Mouse (Mus musculus) midbrain, embryonic 11.5 days (tissue): ENCODE results near the gene Ndufb6. TPM values are rescaled to one million over a fixed set of nuclear protein-coding genes. Genes with fewer than 3 reads are reported as not detected.

Experiments
- ATAC-seq: fragments of 200-750 bp; cut with Nextera tagmentation; 2 replicates; pipeline ENCODE4 v1.8.0; 2017; ENCODE audit warnings: moderate TSS enrichment, moderate library complexity; ENCODE audit not compliant: low FRiP score
- DNase-seq: peaks from one replicate; pipeline ENCODE4 v3.0.0; 2015; ENCODE audit warnings: low spot score; ENCODE audit errors: missing footprints
- H3K27ac ChIP-seq: fragments of 300-500 bp; sonication (generic); 2 replicates; pipeline ENCODE4 v1.5.1; 2014; ENCODE audit warnings: low read depth, low read length
- H3K27me3 ChIP-seq: fragments of 300-500 bp; sonication (generic); 2 replicates; pipeline ENCODE4 v1.6.1; 2014; ENCODE audit warnings: mild to moderate bottlenecking, low read length, moderate library complexity, mixed read lengths; ENCODE audit not compliant: control insufficient read depth, insufficient read depth
- H3K36me3 ChIP-seq: fragments of 300-500 bp; sonication (generic); 2 replicates; pipeline ENCODE4 v1.6.1; 2014; ENCODE audit warnings: mild to moderate bottlenecking, low read length, moderate library complexity, mixed read lengths; ENCODE audit not compliant: control insufficient read depth, insufficient read depth
- H3K4me1 ChIP-seq: fragments of 300-500 bp; sonication (generic); 2 replicates; pipeline ENCODE4 v1.6.1; 2014; ENCODE audit warnings: low read length; ENCODE audit not compliant: control insufficient read depth, insufficient read depth
- H3K4me2 ChIP-seq: fragments of 300-500 bp; sonication (generic); 2 replicates; pipeline ENCODE4 v1.6.1; 2014; ENCODE audit warnings: mild to moderate bottlenecking, moderate library complexity
- H3K4me3 ChIP-seq: fragments of 300-500 bp; sonication (generic); 2 replicates; pipeline ENCODE4 v1.5.1; 2014; ENCODE audit warnings: low read depth, low read length
- H3K9ac ChIP-seq: fragments of 300-500 bp; sonication (generic); 2 replicates; pipeline ENCODE4 v1.6.1; 2014; ENCODE audit warnings: low read length
- H3K9me3 ChIP-seq: fragments of 300-500 bp; sonication (generic); 2 replicates; pipeline ENCODE4 v1.6.1; 2016; ENCODE audit warnings: low read length; ENCODE audit not compliant: control insufficient read depth
- WGBS: fragments of 180-500 bp; shearing (Covaris S2); extraction: QIAGEN DNeasy Blood & Tissue Kit; methylation state at CpG from one replicate; pipeline ENCODE4 v1.1.7; 2014; 5-methylcytosine and 5-hydroxymethylcytosine counted together
- polyA plus RNA-seq: library from polyadenylated mRNA; unstranded; fragments of >200 nt; fragmentation: Nextera tagmentation; extraction: Ambion mirVana; gene quantifications from 2 replicates; pipeline ENCODE4 v1.2.1, GENCODE M21; 2014

Ndufb6 gene
- polyA plus RNA-seq, 1 experiment from 2014 or later, result 289 TPM

DNA sequence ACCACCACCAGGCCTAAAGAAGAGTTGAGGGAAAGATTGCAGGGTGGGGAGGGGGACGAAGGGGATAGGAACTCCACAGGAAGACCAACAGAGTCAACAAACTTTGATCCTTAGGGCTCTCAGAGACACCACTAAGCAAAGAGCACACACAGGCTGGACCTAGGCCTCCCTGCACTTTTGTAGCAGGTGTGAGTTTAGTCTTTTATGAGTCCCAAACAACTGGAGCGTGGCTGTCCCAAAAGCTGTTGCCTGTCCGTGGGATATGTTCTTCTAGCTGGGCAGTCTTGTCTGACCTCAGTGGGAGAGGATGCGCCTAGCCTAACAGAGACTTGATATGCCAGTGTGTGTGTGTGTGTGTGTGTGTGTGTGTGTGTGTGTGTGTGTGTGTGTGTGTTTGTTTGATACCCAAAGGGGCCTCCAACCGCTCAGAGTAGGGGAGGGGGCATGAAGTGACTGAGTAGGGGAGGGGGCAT lies 38.9 kb downstream of the Ndufb6 start:
- H3K4me1 ChIP-seq, result peaks cover 5% of the 10 kb centered on the region; the same call in 1 of the 2 replicates
- WGBS, result 54% methylated on average over 5 of the region's 5 CpGs
- no peaks in the 10 kb centered on the region for H3K27me3 ChIP-seq
- ATAC-seq (peak; percentile 31; the same call in 1 of the 2 replicates), DNase-seq (no peak)
- no peaks in the 10 kb centered on the region for H3K36me3 ChIP-seq
- no peak overlapping the region for H3K4me3 ChIP-seq
- H3K9ac ChIP-seq, result no peak overlapping the region
- H3K4me2 ChIP-seq, result peak overlapping the region; percentile 52
- no peaks in the 10 kb centered on the region for H3K9me3 ChIP-seq
- no peak overlapping the region for H3K27ac ChIP-seq

DNA sequence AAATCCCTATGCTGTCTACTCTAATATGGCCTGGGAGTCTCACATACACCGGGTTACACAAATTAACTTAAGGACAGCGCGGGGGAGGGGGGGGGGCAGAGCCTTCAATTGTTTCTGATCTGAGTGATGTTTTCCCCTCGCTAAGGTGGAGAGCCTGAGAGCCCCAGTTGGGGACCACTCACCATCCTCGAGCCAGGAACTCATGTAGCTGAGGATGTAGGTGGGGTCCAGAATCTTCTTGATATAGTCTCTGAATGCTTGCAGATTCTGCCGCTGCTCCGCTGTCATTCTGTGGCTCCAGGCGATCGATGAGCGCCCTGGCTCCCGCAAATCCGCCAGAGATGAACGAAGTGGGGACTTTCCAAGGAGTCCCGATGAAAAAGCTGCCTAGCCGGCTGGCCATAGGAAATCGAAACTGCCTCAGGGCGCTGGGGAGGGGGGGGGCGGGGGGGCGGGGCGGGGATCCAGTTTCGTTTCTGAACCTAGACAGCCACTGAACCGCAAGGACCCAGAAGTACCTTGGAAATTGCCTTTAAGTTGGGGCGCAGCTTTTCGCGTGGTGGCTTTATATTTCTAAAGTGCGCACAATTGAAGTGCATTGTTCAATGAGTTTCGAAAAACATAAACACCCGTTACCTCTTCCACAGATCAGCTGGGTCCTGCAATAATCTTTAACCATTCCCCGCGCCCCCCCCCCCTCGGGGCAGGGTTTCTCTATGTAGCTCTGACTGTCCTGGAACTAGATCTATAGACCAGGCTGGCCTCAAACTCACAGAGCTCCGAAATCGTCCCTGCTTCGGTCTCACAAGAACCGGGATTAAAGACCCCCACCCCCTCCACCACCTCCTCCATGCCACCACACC lies 39.6 kb downstream of the Ndufb6 start, which contains the start of gene Ddx58:
Gene Ddx58, minus strand, starts transcription at position 420 of the 863 bp plus-strand sequence.
- no peak within 1 kb of the TSS for H3K27ac ChIP-seq
- DNase-seq (peak; percentile 93), ATAC-seq (peak; percentile 64)
- peaks cover 5% of the 10 kb centered on the region; the same call in 1 of the 2 replicates for H3K4me1 ChIP-seq
- H3K36me3 ChIP-seq, result no peaks in the 10 kb centered on the region
- H3K9me3 ChIP-seq, result no peaks in the 10 kb centered on the region
- H3K9ac ChIP-seq, result peak within 1 kb of the TSS; percentile 35
- peak within 1 kb of the TSS; percentile 34 for H3K4me3 ChIP-seq
- 4% methylated on average over 34 of the region's 35 CpGs for WGBS
- peak within 1 kb of the TSS; percentile 52 for H3K4me2 ChIP-seq
- H3K27me3 ChIP-seq, result no peaks in the 10 kb centered on the region

DNA sequence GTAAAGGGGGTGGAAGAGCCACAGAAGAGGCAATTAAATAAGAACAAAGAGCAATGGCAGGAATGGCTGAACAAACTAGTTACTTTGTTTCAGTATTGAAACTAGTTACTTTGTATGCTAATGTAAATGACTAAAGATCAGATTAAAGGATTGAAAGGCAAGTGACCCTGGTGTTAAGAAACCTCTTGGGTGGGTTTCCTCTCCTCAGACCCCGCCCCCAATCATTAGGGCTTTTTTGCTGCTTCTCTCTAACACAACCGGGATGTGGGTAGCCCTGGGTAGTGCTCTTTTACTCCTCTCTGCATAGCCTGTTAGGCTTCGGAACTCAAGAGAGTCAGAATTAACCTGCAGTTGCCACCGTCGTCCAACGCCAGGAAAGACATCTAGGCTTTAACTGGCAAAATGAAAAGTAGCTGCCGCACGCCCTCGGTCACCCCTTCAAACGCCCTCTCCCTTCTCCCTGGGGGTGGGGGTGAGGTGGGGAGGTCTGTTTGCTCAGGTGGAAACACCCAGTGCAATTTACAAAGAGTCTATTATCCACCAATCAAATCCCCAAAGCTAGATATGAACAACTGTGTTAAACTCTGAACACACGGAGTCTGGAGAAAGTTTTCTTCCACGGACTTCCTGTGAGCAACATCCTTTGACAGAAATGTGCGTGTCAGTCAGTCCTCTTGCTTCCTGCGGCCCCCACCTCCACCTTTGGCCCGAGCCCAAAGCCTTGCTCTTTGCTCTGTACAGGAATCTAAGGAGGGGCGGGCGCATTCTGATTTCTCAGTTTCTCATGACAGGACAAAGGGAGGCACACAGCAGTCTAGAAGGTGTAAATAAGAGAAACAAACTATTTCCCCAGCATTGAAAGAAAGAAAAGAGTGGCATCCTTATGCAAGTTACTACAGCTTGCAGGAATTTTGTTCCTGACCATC lies 40.5 kb downstream of the Ndufb6 start:
- H3K27ac ChIP-seq, result no peak overlapping the region
- peak; percentile 55 for ATAC-seq
- H3K9ac ChIP-seq, result peak overlapping the region; percentile 35
- 1% methylated on average over 17 of the region's 17 CpGs for WGBS
- H3K9me3 ChIP-seq, result no peaks in the 10 kb centered on the region
- peak overlapping the region; percentile 52 for H3K4me2 ChIP-seq
- peak; percentile 89 for DNase-seq
- H3K27me3 ChIP-seq, result no peaks in the 10 kb centered on the region
- H3K4me1 ChIP-seq, result peaks cover 5% of the 10 kb centered on the region; the same call in 1 of the 2 replicates
- peak overlapping the region; percentile 34 for H3K4me3 ChIP-seq
- H3K36me3 ChIP-seq, result no peaks in the 10 kb centered on the region

DNA sequence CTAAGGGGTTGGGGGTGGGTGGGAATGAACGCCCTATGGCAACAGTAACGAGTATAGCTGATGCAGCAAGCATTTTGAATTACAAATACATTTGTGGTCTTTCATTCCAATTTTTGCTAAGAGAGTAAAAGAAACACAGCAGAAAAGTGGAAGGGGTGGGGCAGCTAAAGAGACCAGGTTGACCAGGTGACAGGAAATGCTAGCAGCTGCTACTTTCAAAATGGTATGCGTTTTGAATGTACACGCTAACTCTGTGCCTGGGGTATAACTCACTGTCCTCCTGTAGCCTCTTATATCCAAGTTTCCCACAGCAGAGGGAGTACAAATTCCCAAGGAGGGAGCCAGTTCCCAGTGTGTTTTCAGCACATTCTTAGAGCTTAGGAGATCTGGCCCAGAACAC lies 42.4 kb downstream of the Ndufb6 start:
- H3K4me1 ChIP-seq, result peaks cover 5% of the 10 kb centered on the region; the same call in 1 of the 2 replicates
- DNase-seq, result peak; percentile 51
- H3K27me3 ChIP-seq, result no peaks in the 10 kb centered on the region
- no peak overlapping the region for H3K4me2 ChIP-seq
- H3K9ac ChIP-seq, result no peak overlapping the region
- H3K4me3 ChIP-seq, result no peak overlapping the region
- H3K9me3 ChIP-seq, result no peaks in the 10 kb centered on the region
- WGBS, result 90% methylated on average over 4 of the region's 4 CpGs
- H3K36me3 ChIP-seq, result no peaks in the 10 kb centered on the region
- no peak overlapping the region for H3K27ac ChIP-seq
- no peak for ATAC-seq

DNA sequence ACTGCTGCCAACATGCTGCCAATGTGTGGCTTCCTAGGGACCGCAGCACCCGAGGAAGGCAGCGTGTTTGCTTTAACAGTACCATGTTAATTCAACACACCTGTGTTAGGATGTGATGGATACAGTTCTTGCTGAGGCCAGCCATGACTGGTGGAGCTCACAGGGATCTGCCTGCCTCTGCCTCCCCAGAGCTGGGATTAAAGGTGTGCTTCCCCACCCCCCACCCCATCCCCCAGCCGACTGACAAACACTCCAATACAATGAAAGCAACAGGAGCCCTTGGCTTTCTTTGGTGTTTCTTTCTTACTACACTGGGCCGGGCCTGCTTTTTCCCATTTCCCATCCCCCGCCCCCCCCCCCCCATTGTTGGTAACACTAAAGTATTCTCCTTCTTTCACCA lies 45.0 kb downstream of the Ndufb6 start:
- Histone ChIP-seq H3K4me2 (no peak overlapping the region), H3K27me3 (no peaks in the 10 kb centered on the region), H3K27ac (no peak overlapping the region), H3K9ac (no peak overlapping the region), H3K4me1 (peaks cover 5% of the 10 kb centered on the region; the same call in 1 of the 2 replicates), H3K9me3 (no peaks in the 10 kb centered on the region), H3K4me3 (no peak overlapping the region), H3K36me3 (no peaks in the 10 kb centered on the region)
- DNase-seq (peak; percentile 4), ATAC-seq (no peak)
- 88% methylated on average over 5 of the region's 6 CpGs for WGBS

DNA sequence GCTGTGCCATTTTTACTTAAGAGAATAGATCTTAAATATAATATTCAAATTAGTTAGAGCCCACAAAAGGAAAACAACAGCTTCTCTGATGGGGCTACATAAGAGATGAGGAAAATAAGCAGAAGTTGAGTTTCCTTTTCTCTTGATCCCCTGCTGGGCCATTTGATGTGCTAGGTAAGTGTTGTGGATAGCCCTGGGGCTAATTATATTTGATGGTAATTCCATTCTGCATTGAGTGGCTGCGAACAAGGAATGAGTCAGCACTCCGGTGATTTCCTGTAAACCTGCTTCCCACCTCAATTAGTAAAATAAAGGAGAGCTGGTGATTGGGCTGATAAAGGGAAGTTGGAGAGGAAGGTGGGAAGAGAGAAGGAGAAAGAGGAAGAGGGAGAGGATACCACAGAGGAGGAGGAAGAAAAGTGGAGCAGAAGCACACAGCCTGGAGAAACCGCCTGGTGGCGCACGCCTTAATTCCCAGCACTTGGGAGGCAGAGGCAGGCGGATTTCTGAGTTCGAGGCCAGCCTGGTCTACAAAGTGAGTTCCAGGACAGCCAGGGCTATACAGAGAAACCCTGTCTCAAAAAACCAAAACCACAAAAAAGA lies 46.1 kb downstream of the Ndufb6 start:
- Histone ChIP-seq H3K36me3 (no peaks in the 10 kb centered on the region), H3K4me3 (no peak overlapping the region), H3K27me3 (no peaks in the 10 kb centered on the region), H3K27ac (no peak overlapping the region), H3K9me3 (no peaks in the 10 kb centered on the region), H3K9ac (no peak overlapping the region), H3K4me2 (no peak overlapping the region), H3K4me1 (no peaks in the 10 kb centered on the region)
- 96% methylated on average over 7 of the region's 7 CpGs for WGBS
- peak; percentile 31 for DNase-seq
- ATAC-seq, result no peak

DNA sequence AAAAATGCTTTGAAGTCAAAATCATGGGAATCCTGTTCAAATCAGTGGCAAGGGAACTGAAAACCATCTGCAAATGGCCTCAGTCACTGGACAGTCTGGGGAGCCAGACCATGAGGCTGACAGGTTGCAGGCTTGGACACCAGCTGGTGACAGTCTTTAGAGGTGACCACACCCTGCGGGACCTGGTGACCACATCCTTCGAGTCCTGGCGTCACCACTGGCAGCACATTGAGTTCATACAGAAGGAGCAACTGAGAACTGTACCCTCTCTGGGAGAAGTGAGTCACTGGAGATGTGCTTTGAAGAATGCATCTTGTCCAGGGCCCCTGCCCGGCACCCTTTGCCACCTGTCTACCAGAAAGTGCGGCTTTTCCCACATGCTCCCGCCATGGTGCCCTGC lies 49.5 kb downstream of the Ndufb6 start:
- Histone ChIP-seq H3K27ac (no peak overlapping the region), H3K4me1 (no peaks in the 10 kb centered on the region), H3K27me3 (no peaks in the 10 kb centered on the region), H3K4me2 (no peak overlapping the region), H3K4me3 (no peak overlapping the region), H3K9ac (no peak overlapping the region), H3K36me3 (no peaks in the 10 kb centered on the region), H3K9me3 (no peaks in the 10 kb centered on the region)
- DNase-seq, result peak; percentile 2
- no peak for ATAC-seq
- 90% methylated on average over 6 of the region's 6 CpGs for WGBS

GRCm38 (mm10) chr4:40227886-40228285 lies 51.3 kb downstream of the Ndufb6 start:
- Histone ChIP-seq H3K4me1 (no peaks in the 10 kb centered on the region), H3K9me3 (no peaks in the 10 kb centered on the region), H3K27me3 (no peaks in the 10 kb centered on the region), H3K36me3 (no peaks in the 10 kb centered on the region), H3K4me3 (no peak overlapping the region), H3K9ac (no peak overlapping the region), H3K27ac (no peak overlapping the region), H3K4me2 (no peak overlapping the region)
- WGBS, result 93% methylated on average over 7 of the region's 7 CpGs
- DNase-seq (peak; percentile 39), ATAC-seq (no peak)
